Mouse (Mus musculus): Measurements from ENCODE around the gene Col4a2.

The Col4a2 gene

DNA sequence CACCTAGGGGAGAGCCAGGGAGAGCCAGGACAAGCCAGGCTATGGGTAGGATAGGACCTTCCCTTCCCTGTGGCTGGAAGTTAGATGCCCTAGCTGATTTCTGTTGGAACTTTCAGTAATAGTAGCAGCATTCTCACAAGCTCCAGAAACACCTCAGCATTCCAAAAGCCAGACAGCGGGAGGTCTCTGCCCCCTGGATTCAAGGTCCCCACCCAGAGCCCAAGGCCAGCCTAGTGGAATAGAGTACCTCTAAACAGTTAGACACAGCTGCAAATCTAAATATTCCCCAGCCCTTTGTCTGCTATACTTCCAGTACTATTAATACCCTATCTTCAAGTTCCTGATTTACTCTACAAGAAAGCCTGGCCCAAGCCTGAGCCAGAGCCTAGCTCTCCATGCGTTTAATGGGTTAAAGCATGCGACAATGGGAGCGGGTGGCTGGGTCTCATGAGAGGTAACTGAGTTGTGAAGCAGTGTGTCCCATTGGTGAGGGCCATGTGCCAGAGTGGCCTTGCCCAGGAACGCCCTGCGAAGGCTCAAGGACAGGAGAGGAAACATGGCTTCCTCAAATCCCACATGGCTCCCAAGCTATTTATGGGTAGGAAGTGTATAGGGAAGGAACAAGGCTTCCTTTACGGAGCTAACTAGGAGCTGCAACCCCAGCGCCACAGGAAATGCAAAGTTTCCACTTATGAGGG lies 15.3 kb upstream of the Col4a2 start:
- no peak for DNase-seq

DNA sequence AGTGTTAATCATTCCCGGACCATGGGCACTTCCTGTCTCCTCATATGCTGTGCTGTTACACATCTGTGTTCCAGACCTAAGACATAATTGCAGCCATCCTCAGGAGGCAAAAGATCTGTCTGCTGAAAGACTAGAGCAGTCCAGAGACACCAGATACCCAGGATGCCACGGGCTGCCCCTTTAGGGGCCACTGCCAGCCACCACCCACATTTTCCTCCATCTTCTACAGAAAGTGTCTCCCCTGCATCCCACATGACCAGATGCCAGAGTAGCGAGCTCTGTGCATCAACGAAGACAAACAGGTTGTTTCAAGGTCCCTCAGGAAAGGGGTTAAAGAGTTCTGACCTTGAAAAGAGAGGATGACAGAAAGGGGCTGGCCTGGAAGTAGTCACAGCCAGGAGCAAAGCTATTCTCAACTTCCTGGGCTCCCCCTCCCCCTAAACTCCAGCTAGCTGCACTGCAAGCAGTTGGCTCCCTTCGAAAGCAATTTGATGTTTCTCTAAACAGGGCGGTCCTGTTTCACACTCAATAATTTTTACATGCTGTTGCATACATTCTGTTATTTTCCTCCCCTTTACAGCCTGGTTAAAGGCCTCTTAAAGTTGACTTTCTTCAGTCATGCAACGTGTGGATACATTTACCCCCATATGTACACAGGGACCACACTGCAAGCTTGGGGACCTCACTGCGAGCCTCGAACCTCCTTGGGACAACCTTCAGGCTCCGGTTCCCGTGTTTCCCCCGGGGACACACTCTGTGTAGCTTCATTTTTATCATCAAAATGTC lies 13.9 kb upstream of the Col4a2 start:
- DNase-seq, result no peak

DNA sequence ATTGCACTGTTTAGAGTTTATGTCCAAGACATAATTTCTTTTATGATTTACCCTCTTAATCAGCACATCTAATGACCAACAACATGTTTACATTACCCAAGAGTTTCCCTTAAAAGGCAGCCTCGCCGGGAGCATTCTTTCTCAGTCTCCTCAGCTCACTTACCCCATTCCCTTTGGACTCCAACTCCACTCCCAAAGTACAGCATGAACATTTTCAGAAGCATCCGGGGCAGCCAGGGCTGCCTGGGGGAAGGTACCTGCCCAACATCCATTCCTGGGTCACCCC lies 13.3 kb upstream of the Col4a2 start:
- no peak for DNase-seq

DNA sequence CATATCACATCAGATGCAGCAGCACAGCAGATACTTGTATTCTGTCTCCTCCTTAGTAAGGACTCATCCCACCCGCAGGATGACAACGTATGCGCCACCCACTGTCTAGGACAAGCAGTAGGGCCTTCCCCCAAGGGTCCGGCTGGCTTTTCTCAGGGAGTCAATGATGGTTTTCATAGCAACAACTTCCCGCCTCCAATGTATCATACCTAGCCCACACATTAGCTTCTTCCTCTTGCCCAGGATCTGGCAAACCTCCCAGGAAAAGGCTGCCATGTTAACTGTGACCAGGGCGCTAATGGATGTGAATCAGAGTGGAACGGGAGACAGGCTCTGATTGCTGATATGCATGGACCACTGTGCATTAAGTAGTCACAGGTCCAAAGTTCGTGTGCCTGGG lies 12.2 kb upstream of the Col4a2 start:
- no peak for DNase-seq

DNA sequence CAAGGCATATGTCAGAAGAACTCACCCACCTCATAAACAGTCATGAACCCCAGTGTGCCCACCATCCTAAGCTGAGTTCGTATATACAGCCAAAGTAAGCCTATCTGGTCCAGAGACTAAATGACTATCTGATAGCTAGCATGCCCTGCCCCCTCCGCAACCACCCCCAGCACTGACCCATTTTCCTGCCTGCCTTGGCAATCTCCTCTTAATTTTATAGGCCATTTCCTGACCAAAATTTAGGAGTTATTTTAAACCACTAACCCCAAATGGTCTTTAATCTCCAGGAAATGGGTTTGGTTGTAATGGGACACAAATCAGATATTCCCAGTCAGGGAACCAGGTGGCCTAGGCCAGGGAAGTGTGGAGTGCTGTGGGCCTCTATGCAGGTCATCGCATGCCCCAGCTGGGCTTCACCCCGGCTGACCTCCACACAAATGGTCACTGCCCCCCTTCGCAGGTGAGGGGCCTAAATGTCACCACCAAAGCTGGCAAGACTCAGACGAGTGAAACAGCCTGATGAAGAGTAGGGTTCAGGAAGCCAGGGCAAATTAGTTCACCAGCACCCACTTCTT lies 8.5 kb upstream of the Col4a2 start:
- no peak for DNase-seq

DNA sequence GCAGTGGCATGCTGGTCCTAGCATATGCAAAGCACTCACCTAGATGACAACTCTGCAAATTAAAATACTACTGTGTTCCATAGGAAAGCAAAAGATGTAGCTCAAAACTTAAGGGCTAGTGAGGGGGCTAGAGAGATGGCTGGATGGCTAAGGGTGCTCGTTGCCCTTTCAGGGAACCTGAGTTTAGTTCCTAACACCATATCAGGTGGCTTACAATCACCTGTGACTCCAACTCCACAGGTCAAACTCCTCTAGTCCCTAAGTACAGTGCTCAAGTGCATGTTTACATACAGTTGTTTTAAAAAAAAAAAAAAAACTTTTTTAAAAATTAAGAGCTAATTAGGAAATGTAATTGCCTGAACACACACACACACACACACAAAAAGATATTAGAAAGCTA lies 7.1 kb upstream of the Col4a2 start:
- no peak for DNase-seq

DNA sequence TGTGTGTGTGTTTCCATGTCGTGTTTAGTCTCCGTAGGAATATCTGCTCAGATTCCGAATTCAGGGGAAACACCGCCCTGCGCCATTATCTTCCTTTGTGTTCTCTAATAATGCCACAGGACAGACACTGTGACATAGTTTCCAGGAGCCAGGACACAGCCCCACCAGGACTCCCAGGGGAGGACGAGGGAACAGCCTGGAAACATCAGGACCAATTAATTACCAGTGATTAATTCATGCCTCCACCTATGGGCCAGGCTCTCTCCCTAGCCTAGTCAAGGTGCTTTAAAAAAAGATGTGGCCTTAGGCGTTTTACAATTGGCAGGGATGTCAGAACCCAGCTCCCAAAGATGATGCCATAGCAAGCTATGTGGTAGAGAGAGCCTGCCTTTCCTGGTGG lies 5.2 kb upstream of the Col4a2 start:
- no peak for DNase-seq

DNA sequence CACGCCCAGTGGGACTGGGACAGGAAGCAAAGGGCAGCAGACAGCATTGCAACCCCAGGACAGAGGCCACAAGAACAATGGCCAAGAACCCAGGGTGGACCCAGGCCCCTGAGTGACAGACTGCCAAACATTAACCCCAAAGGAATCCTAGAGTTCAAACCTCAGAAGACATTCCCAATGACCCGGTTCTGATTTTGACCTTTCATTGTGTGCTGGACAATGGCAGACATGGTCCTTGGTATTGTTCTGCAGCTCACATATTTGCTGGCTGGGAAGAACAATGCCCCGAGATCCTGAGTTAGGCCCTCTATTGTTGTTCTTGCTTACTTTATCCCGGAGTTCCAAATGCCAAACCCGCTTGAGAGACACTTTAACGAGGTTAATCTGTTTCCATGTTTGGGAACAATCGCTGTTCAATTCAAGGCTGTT lies 4.0 kb upstream of the Col4a2 start:
- no peak for DNase-seq

DNA sequence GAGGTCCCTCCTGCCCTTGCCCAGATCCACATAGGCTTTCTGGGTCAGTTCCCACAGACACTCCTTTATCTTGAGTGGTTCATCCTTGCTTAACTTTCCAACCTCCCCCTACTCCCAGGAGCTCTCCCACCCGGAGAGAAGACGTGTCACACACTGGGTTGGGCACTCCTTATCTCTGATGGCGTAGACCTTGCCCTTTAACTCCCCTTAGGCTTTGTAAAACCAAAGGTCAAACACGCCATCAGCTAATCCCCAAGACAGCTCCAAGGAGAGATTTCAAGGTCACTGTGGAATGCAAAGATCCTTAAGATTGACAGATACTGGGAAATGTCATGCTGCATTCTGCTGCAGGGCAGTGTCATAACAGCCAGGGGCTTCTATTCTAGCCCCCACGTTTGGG lies 3.4 kb upstream of the Col4a2 start:
- DNase-seq, result no peak

DNA sequence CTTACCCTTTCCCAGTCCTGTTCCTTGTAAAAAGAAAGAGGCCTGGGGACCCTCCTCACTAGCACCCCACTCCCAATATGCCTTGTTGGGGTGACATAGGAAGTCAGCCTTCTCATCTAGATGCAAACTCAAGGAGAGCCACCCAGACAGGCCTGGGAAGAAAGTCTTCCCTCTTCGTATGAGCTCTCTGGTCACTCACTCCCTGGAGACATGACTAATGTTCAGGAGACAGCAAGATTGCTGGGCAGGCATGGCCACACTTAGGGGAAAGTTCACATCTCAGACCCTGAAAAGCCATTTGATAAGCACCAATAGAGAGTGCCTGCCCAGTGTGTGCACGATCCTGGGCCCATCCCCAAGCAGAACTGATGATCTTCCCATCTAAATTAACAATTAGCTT lies 2.6 kb upstream of the Col4a2 start:
- DNase-seq, result no peak

DNA sequence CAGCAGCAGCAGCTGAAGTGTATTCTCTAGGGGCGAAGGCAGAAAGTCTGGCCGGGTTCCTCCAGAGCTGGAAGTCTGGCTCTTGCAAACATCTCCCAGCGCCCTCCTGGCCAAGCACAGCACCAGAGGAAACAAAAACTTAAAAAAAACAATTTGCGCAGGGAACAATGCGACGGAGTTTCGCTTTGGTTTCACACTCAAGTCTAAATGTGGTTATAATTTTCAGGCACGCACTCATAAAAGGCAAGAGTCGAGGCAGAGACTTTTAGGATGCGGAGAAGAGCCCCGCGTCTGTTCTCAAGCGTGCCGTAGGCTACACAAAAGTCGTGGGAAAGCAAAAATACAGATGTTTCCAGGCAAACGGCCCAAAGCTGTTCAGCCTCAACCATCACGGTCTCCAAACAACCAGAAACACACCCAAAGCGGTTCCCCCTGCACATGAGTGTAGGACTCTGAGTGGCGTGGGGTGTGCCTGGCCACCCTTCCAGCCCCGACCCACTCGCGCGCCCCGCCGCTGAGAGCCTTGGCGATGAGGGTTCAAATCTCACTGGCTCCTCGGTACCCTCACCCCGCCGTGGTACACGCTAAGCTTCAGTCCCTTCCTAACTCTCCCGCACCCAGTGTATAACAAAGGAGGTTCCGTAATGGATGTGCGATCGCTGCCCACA lies 790 bp upstream of the Col4a2 start:
- DNase-seq, result no peak

DNA sequence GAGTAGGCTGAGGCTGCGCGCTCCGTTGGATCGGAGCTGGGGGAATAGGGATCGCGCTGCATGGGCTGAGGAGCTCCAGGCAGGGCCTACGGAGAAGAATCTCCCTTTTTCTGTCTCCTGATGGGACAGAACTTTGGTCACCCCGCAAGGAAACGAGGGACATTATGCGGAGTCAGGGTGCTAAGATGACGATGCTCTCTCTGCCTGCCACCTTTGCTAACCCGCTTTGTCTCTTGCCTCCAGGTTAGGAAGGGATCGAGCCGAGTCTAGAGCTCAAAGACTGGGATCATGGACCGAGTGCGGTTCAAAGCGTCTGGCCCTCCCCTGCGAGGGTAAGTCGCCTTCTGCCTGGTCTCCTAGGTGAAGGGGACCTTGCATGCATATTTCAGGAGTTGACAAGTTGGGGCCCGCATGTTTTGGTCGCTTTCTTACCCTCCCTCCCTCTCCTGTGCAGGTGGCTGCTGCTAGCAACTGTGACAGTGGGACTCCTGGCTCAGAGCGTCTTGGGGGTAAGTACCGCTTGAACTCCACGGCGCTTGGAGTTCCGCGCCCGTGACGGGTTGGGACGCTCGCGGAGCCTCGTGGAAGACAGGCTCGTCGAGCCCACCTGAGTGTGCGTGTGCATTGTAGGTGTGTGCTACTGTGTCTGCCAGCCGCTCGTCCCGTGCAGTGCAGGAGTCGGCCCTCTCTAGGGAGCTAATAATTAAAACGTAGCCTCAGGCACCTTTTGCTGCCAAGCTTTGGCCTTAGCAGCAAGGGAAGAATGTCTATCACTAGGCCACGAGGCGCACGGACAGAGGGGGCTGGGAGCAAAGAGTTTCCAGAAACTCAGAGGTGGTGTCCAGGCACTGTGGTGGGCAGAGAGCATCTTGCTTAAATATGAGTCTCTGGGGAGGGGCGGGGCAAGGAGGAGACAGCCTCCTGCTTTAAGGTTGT lies 839 bp downstream of the Col4a2 start:
- DNase-seq, result no peak

DNA sequence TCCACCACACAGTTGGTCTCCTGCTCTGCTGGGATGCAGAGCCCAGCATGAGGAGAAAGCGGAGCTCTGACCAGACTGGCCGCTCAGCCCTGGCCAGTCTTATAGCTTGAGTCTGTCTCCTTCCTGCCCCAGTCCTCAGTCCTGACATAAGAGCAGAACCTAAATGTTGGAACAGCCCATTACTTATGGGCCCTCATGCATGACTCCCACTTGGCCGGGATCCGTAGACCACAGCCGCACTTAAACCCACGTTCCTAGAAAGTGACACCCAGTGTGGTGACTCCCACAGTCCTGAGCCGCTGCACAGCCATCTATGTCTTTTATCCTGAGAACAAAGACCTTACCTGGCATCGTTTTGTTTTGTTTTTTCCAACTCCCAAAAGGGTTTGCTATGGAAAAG lies 2.0 kb downstream of the Col4a2 start:
- no peak for DNase-seq

DNA sequence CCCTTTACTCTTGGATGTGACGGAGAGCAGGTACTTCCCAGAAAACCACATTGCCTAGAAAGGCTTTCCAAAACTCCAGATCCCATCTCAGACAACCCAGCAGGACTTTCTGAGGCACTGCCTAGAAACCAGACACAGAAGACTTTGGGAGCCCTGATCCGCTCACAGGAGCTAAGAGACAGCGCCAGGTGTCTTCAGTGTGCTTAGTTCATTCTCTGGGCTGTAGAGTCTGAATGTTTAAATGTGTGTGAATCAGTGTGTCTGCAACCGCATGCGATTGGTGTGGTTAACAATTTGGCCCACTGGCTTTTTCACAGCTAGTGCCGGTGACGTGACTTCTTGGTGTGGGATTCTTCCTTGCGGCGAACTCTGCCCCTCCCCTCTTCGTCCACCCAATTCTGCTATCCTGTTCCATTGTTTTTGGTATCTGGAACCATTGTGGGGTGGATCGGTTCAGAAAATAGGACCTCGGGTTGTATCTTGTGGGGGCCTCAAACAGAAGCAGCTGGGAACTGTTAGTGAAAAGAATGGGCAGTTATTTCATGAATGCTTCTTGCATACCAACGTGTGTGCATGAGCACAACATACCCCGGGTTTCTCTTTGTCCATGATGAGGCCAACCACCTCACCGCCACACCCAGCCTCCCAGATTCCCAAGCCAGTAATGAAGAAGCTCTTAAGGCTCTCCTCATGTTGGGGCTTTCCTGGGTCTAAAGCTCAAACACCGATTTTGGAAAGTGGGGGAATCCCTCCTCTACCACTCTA lies 2.8 kb downstream of the Col4a2 start:
- DNase-seq, result no peak

DNA sequence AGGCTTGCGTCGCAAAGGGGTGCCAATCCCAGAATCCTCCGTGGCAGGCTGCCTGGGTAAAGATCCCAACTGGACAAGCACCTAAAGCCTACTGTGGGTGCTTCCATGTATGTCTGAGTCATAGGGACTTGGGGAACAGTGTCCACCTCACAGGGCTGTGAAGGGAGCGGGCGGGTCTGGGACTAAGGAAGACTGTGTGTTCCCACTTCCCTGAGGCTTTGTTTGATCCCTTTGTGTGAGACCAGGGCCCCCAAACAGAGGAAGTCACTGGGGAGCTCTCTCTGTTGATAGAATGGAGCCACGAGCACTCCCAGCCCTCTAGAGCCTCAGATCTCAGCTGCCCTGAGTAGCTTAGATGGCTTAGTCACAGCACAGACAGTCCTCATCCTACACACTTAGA lies 3.5 kb downstream of the Col4a2 start:
- DNase-seq, result no peak

DNA sequence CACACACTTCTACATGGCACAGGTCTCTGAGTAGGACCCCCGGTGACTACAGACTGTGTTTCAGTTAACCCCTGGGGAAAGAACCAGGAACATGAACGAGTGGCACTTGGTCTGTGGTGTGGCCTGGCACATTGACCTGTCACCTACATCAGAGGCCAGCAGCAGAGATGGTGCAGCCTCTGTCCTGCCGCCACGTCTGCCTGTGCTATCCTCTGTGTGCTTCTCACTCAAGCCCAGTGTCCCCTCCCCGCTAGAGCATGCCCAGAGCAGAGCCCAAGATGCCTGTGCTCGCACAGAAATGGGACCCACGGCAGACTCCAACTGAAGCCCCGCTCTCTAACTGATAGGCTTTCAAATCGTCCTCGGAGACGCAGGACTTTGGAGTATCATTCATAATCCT lies 6.8 kb downstream of the Col4a2 start:
- DNase-seq, result no peak

DNA sequence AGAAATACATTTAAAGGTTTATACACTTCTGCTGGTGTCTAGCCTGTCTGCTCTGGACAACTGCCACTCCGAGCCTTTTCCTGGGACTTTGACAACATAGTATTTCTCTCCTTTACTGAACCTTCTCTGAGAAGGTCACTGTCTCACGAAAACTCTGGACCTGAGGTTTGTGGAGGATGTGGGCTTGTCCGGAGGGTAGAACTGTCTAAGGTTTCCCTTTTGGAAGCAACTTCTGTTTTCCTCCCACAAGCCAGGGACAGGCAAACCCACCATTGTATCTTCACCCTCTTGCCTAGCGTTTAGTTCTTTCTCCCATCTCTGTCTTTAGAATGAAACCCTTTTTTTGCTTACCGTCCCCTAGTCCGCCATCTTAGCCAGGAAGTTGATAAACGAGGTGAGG lies 9.2 kb downstream of the Col4a2 start:
- DNase-seq, result no peak

DNA sequence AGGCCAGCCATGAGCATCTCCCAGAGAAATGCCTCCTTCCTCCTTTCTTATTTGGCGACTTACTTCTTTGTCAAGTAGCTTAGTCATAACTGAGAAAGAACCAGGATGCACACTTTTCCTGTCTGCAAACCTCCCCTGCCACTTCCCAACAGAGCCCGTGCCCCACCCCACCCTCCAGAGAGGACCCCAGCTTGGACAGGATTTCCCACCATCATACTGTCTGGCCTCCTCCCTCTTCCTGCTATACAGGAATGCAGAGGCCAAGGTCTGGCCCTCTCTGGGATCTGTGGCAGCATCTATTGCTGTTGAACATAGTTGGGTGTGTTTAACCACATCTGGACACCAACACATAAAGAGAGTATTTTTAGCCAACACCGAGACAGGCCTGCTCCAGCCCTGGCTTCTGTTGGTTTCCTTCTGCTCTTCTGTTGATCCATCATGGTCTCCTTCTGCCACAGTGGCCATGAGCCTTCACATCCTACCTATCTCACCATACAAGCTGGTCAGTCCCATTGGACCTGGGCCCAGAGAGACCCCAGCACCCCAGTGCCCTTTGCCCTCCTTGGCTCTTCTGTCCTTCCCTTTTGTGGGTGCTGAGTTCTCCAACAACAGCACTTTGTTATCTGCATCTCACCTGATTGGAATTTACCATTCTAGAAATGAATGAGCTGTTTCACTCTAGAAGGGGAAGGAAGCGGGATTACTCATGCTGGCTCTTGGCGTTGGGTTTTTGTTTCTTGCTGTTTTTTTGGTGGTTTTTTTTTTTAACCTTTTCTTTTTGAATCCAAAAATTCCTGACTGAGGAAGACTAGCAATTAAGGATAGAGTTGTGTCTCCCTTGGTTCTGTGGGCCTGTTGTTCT lies 10.3 kb downstream of the Col4a2 start:
- no peak for DNase-seq

DNA sequence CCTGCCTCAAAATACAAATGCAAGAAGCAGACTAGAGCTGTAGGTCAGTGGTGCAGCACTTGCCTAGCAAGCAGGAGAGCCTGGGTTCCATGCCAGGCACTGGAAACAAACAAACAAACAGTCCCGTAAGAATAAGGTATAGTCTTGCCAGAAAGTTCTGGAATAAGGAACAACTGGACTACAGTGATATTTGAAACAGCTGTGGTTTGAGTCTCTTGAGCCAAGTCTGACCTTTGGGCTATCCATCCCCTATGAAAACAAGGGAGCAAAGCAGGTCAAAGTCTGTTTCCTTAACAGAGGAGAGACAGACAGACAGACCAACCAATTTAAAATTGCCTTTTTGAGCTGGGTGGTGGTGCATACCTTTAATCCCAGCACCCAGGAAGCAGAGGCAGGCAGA lies 11.1 kb downstream of the Col4a2 start:
- no peak for DNase-seq

DNA sequence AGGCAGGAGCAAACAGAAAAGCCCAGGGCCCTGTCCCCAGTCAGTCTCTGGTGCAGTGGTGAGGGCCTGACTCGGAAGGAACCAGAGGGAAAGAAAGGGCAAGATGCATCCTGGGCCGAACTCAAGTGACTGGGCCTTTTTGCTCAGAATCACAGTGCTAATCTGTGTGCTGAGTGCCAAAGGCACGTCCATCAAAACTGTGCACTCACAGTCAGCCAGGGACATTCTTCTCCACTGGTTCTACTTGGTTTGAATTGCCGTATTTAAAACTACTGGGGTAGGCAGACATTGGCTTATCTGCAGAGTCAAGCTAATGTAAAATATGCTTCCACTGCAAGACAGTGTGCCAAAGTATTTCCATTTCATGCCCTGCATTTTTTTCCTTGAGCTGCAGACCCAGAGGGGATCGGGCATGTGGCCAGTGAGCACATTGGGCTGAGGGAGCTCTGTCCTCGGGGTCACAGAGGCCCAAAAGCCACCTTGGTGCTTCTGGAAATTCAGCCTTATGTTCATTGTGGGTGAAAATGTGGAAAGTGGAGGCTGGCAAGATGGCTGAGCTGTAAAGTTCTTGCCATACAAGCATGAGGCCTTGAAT lies 12.3 kb downstream of the Col4a2 start:
- DNase-seq, result no peak

DNA sequence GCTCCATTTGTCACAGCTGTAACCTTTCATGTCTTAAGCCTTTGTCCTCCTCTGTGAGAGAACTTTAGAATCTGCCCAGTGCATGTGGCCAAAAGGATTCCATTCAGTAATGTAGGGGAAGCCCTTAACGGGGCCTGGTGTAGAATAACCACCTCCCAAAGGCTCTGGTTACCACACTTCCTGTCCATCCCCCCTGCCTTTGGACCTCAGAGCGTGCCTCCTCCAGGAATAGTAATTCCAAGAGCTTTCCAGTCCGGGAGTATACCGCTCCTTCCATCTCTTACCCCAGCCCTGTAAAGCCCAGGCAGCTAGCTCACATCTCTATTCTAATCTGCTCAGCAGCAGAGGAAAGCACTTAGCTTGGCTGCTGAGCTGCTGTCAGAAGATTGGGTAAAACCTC lies 14.7 kb downstream of the Col4a2 start:
- DNase-seq, result no peak

Measured in cerebellum, adult 9-11 months (tissue).